Mouse (Mus musculus) bone marrow macrophage, adult 2 months (primary cell): ENCODE results near the gene Trim66. TPM values are rescaled to one million over a fixed set of nuclear protein-coding genes. Genes with fewer than 3 reads are reported as not detected.
A peak's percentile ranks its signal among the peaks of the same experiment; 100 is the strongest.

ENCODE experiments used
- H3K27ac ChIP-seq: 2 replicates; pipeline ENCODE4 v1.5.1; 2012; ENCODE audit warnings: low read depth, low read length; ENCODE audit not compliant: insufficient read depth
- H3K4me1 ChIP-seq: 2 replicates; pipeline ENCODE4 v1.6.1; 2012; ENCODE audit warnings: low read length; ENCODE audit not compliant: control insufficient read depth, insufficient read depth
- H3K4me3 ChIP-seq: 2 replicates; pipeline ENCODE4 v1.5.1; 2012; ENCODE audit warnings: mild to moderate bottlenecking, low read length, moderate library complexity; ENCODE audit not compliant: insufficient read depth
- CTCF ChIP-seq: IDR thresholded peaks from 2 replicates; pipeline ENCODE4 v1.5.1; 2012; ENCODE audit warnings: low read depth, mild to moderate bottlenecking, low read length, moderate library complexity
- POLR2A ChIP-seq: IDR thresholded peaks from 2 replicates; pipeline ENCODE4 v1.6.1; 2012; ENCODE audit warnings: mild to moderate bottlenecking, low read depth, low read length, borderline replicate concordance
- polyA plus RNA-seq: library from polyadenylated mRNA; stranded (reverse); fragments of >200 nt; gene quantifications from 2 replicates; pipeline ENCODE4 v1.2.4, GENCODE M21; 2012; ENCODE audit not compliant: missing spikeins, insufficient read depth, insufficient read length

The Trim66 gene
- polyA plus RNA-seq, 1 experiment, result not detected

DNA sequence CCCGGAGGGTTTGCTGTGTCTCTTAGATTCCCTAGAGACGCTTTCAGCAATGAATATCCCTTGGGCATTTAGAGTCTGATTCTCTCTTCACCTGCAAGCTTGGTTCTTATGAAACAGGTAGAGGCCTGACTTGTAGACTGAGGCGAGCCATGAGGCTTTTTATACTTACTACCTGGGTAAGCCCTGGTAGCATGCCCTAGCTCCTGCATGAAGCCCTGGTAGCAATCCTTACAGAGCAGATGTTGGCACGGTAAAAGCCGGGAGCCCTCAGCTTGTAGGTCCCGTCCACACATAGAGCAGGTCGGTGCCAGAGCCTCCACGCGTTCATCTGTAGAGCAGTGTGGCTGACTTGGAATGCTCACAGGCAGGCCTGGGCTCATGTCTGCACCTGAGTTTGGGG, 362 bp downstream of the Trim66 start:
- no peak overlapping the region for H3K27ac ChIP-seq
- TF ChIP-seq POLR2A (no peak), CTCF (no peak)

DNA sequence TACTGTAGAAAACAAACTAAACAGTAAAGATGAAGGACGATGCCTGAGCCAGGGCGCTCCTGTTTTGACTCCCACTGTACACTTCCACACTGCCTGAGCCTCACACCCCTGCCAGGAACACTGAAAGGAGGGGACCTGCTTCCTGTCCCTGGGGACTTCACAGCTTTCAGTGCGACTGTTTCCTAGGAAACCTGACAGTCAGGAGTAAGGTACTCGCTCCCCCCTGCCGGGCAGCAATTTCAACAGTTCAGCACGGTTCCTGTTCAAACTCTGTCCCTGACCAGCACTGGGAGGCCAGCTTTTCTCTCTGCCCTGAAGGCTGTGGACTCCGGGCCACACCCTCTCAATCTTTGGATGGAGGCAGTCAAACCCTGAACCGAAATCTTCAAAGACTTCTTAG, 815 bp downstream of the Trim66 start:
- H3K27ac ChIP-seq, result no peak overlapping the region
- H3K4me1 ChIP-seq, result no peaks in the 10 kb centered on the region
- no peak overlapping the region for H3K4me3 ChIP-seq
- TF ChIP-seq CTCF (no peak), POLR2A (no peak)

More for the DNA sequence above, 362 bp downstream of the Trim66 start:
- H3K4me1 ChIP-seq, result no peaks in the 10 kb centered on the region
- no peak overlapping the region for H3K4me3 ChIP-seq

- no peaks in the 10 kb centered on the region for H3K4me1 ChIP-seq
- no peak overlapping the region for H3K27ac ChIP-seq
- H3K4me3 ChIP-seq, result no peak overlapping the region
- TF ChIP-seq CTCF (no peak), POLR2A (no peak)
Measured at GRCm38 (mm10) chr7:109497507-109497906, 10.4 kb downstream of the Trim66 start.

DNA sequence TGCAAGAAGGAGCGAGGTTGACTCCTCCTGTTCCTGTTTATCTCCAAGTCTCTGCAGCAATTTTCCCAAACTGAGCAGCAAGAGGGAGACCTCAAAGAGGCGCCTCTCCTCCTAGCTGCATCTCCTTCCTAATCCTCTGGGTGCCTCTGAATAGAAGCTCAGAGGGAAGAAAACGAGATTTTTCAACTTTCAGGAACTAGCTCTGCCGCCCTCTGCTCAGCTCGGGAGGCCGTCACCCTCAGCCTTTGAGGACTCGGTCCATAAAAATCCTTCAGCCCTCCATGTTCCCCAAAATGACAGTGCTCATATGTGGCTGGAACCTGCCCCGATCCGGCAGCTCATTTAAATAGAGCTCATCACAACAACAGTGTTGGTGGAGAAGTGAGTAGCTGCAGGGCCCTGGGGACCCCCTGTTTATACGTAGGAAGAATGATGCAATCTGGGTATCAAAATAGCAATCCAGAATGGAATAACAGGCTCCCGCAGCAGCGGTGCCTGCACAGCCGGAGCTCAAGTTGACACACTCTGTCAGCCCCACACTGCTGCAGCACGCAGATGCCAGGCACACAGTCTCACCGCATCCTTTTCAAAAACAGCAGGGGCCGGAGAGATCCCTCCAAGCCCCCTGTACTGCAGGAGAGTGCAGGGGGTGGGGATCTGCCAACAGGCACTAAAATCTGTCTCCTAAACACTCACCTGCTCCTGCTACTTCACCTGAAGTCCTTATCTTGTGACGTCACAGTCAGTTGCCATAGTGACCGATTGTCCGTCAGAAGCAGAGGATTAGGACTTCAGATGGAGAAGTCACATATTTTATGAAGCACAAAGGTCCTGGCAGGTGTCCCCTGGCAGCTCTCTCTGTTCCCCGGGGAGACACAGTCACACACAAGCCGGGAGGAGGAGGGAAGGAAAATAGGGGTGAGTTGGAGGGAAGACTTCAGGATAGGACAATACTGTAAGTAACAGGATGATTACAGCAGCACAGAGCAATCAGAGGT, 14.3 kb downstream of the Trim66 start:
- H3K4me1 ChIP-seq, result no peaks in the 10 kb centered on the region
- no peak overlapping the region for H3K27ac ChIP-seq
- H3K4me3 ChIP-seq, result no peak overlapping the region
- TF ChIP-seq POLR2A, result no peak
- no peak for TF ChIP-seq CTCF

DNA sequence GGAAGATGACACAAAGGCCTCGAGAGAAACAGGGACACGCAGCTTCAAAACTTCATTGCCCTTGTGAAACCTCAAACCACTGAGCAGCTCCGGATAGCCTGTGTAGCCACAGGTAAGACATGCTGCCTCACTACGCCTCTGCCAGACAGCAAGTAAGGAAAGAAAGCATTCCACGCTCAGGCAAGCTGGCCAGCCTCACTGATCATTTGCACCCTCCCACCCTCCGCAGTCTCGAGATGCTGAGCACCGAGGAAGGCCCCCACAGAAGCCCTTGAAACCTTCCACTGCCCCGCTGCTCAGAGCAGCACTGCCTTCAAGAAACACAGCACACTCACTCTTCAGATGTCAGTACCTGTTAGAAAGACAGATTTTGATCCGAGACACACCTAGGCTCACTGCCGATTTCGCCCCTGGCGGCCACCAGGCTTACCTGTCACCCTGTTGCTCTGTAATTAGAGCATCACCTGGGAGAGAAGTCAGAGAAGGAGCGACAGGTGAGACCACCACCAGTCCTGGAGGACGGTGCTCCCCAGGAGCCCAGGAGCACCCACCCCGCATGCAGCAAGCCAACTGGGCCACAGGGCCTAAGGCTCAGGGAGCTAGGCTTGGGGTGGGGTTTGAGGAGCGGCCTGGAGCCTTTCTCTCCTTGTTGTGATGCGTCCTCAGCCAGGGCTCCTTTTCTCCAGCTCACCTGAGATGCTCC, 15.2 kb downstream of the Trim66 start:
- TF ChIP-seq CTCF (no peak), POLR2A (no peak)
- no peaks in the 10 kb centered on the region for H3K4me1 ChIP-seq
- H3K4me3 ChIP-seq, result no peak overlapping the region
- H3K27ac ChIP-seq, result no peak overlapping the region

DNA sequence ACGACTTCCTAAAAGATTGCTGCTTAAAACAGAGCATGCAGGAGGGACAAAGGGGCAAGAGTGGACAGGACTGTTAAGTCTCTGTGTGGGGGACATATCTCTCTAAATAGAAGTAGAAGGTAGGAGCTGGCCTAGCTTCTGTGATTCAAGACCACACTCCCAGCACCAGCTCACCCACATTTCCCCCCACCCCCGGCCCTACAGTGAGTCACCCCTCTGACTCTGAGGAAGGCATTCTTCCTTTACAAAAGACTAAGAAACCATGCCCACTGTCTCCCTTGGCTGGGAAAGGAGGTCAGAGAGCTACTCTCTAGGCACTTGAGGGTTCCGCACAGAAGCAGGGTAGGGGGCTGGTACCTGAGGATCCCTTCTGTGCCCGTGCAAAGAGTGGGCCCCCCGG, 23.7 kb downstream of the Trim66 start:
- no peak overlapping the region for H3K4me3 ChIP-seq

DNA sequence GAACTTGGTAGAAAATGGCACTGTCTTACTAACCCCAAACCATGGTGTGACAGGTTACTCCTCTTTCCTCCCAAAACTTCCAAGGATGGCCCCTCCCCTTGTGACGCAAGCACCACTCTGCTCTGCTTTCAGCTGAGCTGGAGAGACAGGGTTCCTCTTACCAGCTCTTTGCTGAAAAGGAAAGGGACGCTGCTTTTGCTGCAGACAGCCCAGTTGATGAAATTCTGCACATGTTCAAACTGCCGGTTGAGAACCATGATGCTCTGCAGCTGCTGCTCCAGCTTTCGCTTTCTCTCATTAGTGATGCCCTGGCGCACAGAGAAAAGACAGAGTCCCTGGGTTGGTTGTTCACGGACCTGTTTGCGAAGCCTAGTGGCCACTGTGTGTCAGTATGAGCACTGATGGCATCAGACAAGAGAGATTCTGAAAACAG, 27.2 kb downstream of the Trim66 start:
- Histone ChIP-seq H3K4me3 (peak overlapping the region; percentile 11; the same call in 1 of the 2 replicates), H3K27ac (no peak overlapping the region), H3K4me1 (peaks cover 9% of the 10 kb centered on the region)
- no peak for TF ChIP-seq POLR2A
- TF ChIP-seq CTCF, result no peak

More for the DNA sequence above, 23.7 kb downstream of the Trim66 start:
- TF ChIP-seq CTCF, result no peak
- TF ChIP-seq POLR2A, result no peak
- H3K4me1 ChIP-seq, result peaks cover 9% of the 10 kb centered on the region
- no peak overlapping the region for H3K27ac ChIP-seq

GRCm38 (mm10) chr7:109477926-109478325, 30.0 kb downstream of the Trim66 start:
- Histone ChIP-seq H3K4me1 (peaks cover 4% of the 10 kb centered on the region; the same call in 1 of the 2 replicates), H3K27ac (no peak overlapping the region), H3K4me3 (no peak overlapping the region)
- TF ChIP-seq CTCF (no peak), POLR2A (no peak)

- no peak overlapping the region for H3K4me3 ChIP-seq
- H3K4me1 ChIP-seq, result peaks cover 4% of the 10 kb centered on the region; the same call in 1 of the 2 replicates
- H3K27ac ChIP-seq, result no peak overlapping the region
- TF ChIP-seq CTCF, result no peak
- TF ChIP-seq POLR2A, result no peak
Measured at GRCm38 (mm10) chr7:109470700-109471099, 37.2 kb downstream of the Trim66 start.
